Mouse (Mus musculus): ENCODE measurements at regions not wholly inside any gene's neighbourhood (a gene's known extent, or its start where the extent isn't known, plus 50 kb on each side); places are given as distances from the start of the nearest gene placed in this dataset.

DNA sequence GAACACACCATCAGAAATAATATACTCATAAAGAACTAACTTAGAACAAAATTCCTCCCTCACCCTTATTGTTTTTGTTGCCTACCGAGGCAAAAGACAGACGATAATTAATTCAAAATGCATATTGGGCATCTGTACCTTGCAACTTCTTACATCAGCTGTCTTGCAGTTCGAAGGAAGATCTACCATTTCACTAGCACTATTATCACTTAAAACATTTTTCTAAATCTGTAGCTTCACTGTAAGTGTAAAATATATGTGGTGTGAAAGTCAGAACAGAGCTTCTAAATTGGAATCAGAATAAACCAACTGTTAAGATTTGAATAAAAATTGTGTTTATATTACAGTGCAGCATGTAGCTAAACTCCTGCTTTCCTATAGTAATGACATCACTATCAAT is 562.4 kb upstream of the Atp10a start:
- H3K27me3 ChIP-seq (ENCODE audit: control insufficient read depth, insufficient read depth, low read length, poor library complexity, severe bottlenecking): no peaks in the 10 kb centered on the region
- H3K9ac ChIP-seq (ENCODE audit: low read depth, poor library complexity, severe bottlenecking): no peak overlapping the region
- no peaks in the 10 kb centered on the region for H3K36me3 ChIP-seq (ENCODE audit: control insufficient read depth, insufficient read depth, low read length, poor library complexity, severe bottlenecking)
- H3K9me3 ChIP-seq (replicated peaks; ENCODE audit: control insufficient read depth, insufficient read depth, low read length, poor library complexity, severe bottlenecking): no peaks in the 10 kb centered on the region
- no peak overlapping the region for H3K4me3 ChIP-seq (ENCODE audit: low read depth, low read length)
- TF ChIP-seq EP300 (IDR thresholded peaks at IDR 0.05; ENCODE audit: insufficient read depth, low read depth, low read length) (no peak), CTCF (IDR thresholded peaks at IDR 0.05; ENCODE audit: low read depth, low read length) (no peak), POLR2A (IDR thresholded peaks at IDR 0.05; ENCODE audit: insufficient read depth, low read length) (no peak)
- H3K4me1 ChIP-seq (ENCODE audit: control insufficient read depth, insufficient read depth, low read length): no peaks in the 10 kb centered on the region
- no peak overlapping the region for H3K27ac ChIP-seq (ENCODE audit: insufficient read depth, low read length)

DNA sequence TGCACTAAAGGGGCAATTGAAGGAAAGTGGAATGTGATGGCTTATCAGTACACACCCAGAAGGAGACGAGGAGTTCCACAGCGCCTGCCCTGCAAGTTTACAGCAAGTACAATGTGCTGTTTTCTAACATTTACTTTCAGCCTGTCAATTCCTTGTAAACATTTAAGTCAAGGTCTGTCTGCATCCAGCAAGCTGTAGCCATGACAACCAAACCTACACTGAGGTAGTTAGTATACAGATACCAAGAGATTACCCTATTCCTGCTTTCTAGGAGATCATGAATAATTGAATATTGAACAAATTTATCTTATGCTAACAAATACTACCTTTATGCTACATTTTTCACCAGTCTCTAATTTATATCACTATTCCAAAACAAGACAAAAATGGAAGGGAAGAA is 569.0 kb upstream of the Gabra5 start:
- Histone ChIP-seq H3K27me3 (ENCODE audit: control insufficient read depth, insufficient read depth, low read length, poor library complexity, severe bottlenecking) (no peaks in the 10 kb centered on the region), H3K27ac (ENCODE audit: insufficient read depth, low read length) (no peak overlapping the region)
- TF ChIP-seq EP300 (IDR thresholded peaks at IDR 0.05; ENCODE audit: insufficient read depth, low read depth, low read length) (no peak), POLR2A (IDR thresholded peaks at IDR 0.05; ENCODE audit: insufficient read depth, low read length) (no peak), CTCF (IDR thresholded peaks at IDR 0.05; ENCODE audit: low read depth, low read length) (no peak)

DNA sequence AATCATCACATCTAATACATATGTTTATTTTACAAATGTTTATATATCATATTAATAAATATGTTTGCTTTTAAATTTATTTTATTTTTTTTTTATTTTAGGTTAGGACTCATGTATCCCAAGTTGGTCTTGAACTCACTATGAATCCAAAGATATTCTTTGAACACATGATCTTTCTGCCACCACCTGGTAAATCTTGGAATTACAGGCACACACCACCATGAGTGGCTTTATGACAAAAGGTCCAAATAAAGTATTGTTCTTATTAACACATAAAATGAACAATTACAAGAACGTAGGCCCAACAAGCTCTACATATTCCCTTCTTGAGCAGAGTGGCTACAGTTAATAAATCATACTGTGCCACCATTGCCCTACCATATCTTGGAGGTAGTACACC is 523.1 kb upstream of the Gabra5 start:
- Histone ChIP-seq H3K4me1 (ENCODE audit: control insufficient read depth, insufficient read depth, low read length) (no peaks in the 10 kb centered on the region), H3K4me3 (ENCODE audit: low read depth, low read length) (no peak overlapping the region), H3K9ac (ENCODE audit: low read depth, poor library complexity, severe bottlenecking) (no peak overlapping the region), H3K36me3 (ENCODE audit: control insufficient read depth, insufficient read depth, low read length, poor library complexity, severe bottlenecking) (no peaks in the 10 kb centered on the region), H3K9me3 (replicated peaks; ENCODE audit: control insufficient read depth, insufficient read depth, low read length, poor library complexity, severe bottlenecking) (no peaks in the 10 kb centered on the region), H3K27me3 (ENCODE audit: control insufficient read depth, insufficient read depth, low read length, poor library complexity, severe bottlenecking) (no peaks in the 10 kb centered on the region), H3K27ac (ENCODE audit: insufficient read depth, low read length) (no peak overlapping the region)
- TF ChIP-seq CTCF (IDR thresholded peaks at IDR 0.05; ENCODE audit: low read depth, low read length) (no peak), POLR2A (IDR thresholded peaks at IDR 0.05; ENCODE audit: insufficient read depth, low read length) (no peak), EP300 (IDR thresholded peaks at IDR 0.05; ENCODE audit: insufficient read depth, low read depth, low read length) (no peak)

More for the DNA sequence above, 569.0 kb upstream of the Gabra5 start:
- Histone ChIP-seq H3K36me3 (ENCODE audit: control insufficient read depth, insufficient read depth, low read length, poor library complexity, severe bottlenecking) (no peaks in the 10 kb centered on the region), H3K4me1 (ENCODE audit: control insufficient read depth, insufficient read depth, low read length) (no peaks in the 10 kb centered on the region), H3K4me3 (ENCODE audit: low read depth, low read length) (no peak overlapping the region), H3K9ac (ENCODE audit: low read depth, poor library complexity, severe bottlenecking) (no peak overlapping the region), H3K9me3 (replicated peaks; ENCODE audit: control insufficient read depth, insufficient read depth, low read length, poor library complexity, severe bottlenecking) (no peaks in the 10 kb centered on the region)

DNA sequence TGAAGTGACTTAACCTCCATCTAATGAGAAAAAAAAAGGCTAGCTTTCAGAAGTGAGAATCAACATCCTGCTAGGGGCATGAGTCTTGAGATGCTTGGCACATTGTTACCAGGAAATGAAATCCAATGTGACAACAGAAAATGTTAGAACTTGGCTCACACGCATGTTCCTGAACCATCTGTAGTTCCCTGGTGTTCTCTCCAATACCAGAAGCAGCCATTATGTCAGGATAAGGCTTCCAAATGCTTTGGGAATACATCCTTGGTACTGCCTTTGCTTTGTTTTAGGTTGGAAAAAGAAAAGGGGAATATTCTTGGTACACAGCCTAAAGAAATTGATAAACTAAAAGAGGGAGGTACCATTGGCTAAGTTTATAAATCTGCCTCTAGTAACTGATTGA is 522.3 kb upstream of the Gabra5 start:
- TF ChIP-seq CTCF (IDR thresholded peaks at IDR 0.05; ENCODE audit: low read depth, low read length) (no peak), EP300 (IDR thresholded peaks at IDR 0.05; ENCODE audit: insufficient read depth, low read depth, low read length) (no peak), POLR2A (IDR thresholded peaks at IDR 0.05; ENCODE audit: insufficient read depth, low read length) (no peak)
- H3K4me3 ChIP-seq (ENCODE audit: low read depth, low read length): no peak overlapping the region
- H3K36me3 ChIP-seq (ENCODE audit: control insufficient read depth, insufficient read depth, low read length, poor library complexity, severe bottlenecking): no peaks in the 10 kb centered on the region
- H3K27ac ChIP-seq (ENCODE audit: insufficient read depth, low read length): no peak overlapping the region
- H3K9ac ChIP-seq (ENCODE audit: low read depth, poor library complexity, severe bottlenecking): no peak overlapping the region
- H3K27me3 ChIP-seq (ENCODE audit: control insufficient read depth, insufficient read depth, low read length, poor library complexity, severe bottlenecking): no peaks in the 10 kb centered on the region
- no peaks in the 10 kb centered on the region for H3K9me3 ChIP-seq (replicated peaks; ENCODE audit: control insufficient read depth, insufficient read depth, low read length, poor library complexity, severe bottlenecking)
- no peaks in the 10 kb centered on the region for H3K4me1 ChIP-seq (ENCODE audit: control insufficient read depth, insufficient read depth, low read length)

DNA sequence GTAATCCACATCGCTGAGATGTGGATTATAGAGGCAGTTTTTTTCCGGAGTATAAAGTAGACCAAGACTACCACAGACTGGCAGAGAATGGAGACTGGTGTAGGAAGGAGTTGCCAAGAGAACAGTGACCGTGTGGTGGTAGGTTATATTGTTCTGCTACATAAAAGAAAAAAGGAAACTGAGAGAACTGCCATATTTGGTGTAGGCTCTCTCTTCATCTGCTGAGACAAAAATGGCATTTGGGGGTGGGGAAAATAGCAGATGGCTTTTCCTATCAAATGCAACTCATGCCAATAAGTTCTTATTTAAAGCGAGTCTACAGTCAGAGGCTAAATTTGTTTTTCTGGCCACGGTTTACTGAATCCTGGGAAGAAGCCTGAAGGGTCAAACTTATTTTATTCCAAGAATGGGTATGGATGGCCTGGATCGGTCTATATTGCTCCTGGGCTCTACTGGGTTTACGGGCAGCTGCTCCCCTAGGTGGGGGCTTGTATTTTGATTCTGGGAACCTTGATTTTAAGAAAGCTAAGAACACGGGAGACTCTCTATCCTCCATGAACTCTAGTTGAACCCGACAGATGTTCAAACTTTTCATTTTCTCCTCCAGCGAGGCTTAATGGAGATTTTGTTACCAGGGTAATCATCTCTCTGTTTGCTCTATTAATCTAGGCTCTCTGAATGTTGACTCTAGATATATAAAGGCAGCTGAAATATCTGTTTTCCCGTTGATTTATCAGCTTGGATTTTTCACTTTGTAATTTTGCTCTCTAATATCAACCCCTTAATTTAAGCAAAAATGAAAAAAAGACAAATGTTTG is 482.8 kb upstream of the Gabra5 start:
- no peaks in the 10 kb centered on the region for H3K27me3 ChIP-seq (ENCODE audit: control insufficient read depth, insufficient read depth, low read length, poor library complexity, severe bottlenecking)
- no peak overlapping the region for H3K27ac ChIP-seq (ENCODE audit: insufficient read depth, low read length)
- H3K4me3 ChIP-seq (ENCODE audit: low read depth, low read length): no peak overlapping the region
- H3K9ac ChIP-seq (ENCODE audit: low read depth, poor library complexity, severe bottlenecking): no peak overlapping the region
- TF ChIP-seq EP300 (IDR thresholded peaks at IDR 0.05; ENCODE audit: insufficient read depth, low read depth, low read length) (no peak), CTCF (IDR thresholded peaks at IDR 0.05; ENCODE audit: low read depth, low read length) (no peak), POLR2A (IDR thresholded peaks at IDR 0.05; ENCODE audit: insufficient read depth, low read length) (no peak)
- no peaks in the 10 kb centered on the region for H3K4me1 ChIP-seq (ENCODE audit: control insufficient read depth, insufficient read depth, low read length)
- no peaks in the 10 kb centered on the region for H3K9me3 ChIP-seq (replicated peaks; ENCODE audit: control insufficient read depth, insufficient read depth, low read length, poor library complexity, severe bottlenecking)
- no peaks in the 10 kb centered on the region for H3K36me3 ChIP-seq (ENCODE audit: control insufficient read depth, insufficient read depth, low read length, poor library complexity, severe bottlenecking)

DNA sequence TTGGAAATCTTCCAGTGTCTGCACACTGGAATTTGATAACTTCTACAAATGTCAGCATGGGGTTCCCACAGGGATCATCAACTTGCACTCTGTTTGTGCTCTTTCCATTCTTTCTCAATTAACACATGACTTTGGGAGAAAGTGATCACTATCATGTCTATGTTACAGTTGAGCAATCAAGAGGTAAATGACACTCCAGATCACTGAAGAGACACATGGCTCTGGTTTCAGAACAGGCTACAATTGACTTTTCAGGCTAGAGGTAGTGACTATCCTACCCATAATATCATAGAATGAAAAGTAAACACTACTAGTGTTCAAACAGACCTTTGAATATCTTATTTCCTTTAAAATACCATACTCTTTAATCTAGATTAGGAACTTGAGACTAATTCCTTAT is 473.3 kb upstream of the Gabra5 start:
- no peak for TF ChIP-seq POLR2A (IDR thresholded peaks at IDR 0.05; ENCODE audit: insufficient read depth, low read length)
- no peak for TF ChIP-seq CTCF (IDR thresholded peaks at IDR 0.05; ENCODE audit: low read depth, low read length)
- TF ChIP-seq EP300 (IDR thresholded peaks at IDR 0.05; ENCODE audit: insufficient read depth, low read depth, low read length): no peak
- no peaks in the 10 kb centered on the region for H3K36me3 ChIP-seq (ENCODE audit: control insufficient read depth, insufficient read depth, low read length, poor library complexity, severe bottlenecking)
- H3K27me3 ChIP-seq (ENCODE audit: control insufficient read depth, insufficient read depth, low read length, poor library complexity, severe bottlenecking): no peaks in the 10 kb centered on the region
- H3K27ac ChIP-seq (ENCODE audit: insufficient read depth, low read length): no peak overlapping the region
- H3K9ac ChIP-seq (ENCODE audit: low read depth, poor library complexity, severe bottlenecking): no peak overlapping the region
- H3K4me3 ChIP-seq (ENCODE audit: low read depth, low read length): no peak overlapping the region
- no peaks in the 10 kb centered on the region for H3K9me3 ChIP-seq (replicated peaks; ENCODE audit: control insufficient read depth, insufficient read depth, low read length, poor library complexity, severe bottlenecking)
- no peaks in the 10 kb centered on the region for H3K4me1 ChIP-seq (ENCODE audit: control insufficient read depth, insufficient read depth, low read length)

Data from ES-Bruce4 (cell line).